Comparison of ENCODE assay signal across 22 mouse cellular contexts in the genomic region with DNA sequence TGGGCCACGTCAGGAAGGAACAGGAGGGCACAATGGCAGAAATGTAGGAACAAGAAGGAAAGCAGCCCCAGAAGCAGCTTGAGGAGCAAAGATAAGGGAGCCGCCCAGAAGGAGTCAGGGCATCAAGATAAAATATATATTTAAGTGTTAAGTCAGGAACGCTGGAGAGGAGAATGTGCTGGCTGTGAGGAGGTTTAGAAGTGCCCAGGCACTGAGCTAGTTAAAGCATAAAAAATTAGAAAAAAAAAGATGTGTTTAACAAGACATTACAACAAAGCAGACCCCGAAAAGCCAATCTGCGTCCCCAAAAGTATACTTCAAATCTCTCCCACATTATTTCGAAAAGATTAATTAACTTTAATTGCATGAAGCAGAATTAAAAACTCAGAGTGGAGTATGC.
A peak's percentile ranks its signal among the peaks of the same experiment; 100 is the strongest.
DNase-seq lines count a peak whose midpoint lies in the region; ATAC-seq lines count a peak whose summit lies in the region.
"Had no signal": no experiment of that assay in that cellular context is flagged by ENCODE, and none has a peak within 500 bp of the region (broad histone marks: within the 10 kb centered on the region; RNA-seq: fewer than 3 reads in every experiment).

No protein-coding gene starts in this region.

- H3K4me1 ChIP-seq in midbrain, embryonic 11.5 days (ENCODE audit: control insufficient read depth, insufficient read depth, low read length) = no peaks in the 10 kb centered on the region
- no peaks in the 10 kb centered on the region for H3K4me1 ChIP-seq in midbrain, embryonic 16.5 days (ENCODE audit: control insufficient read depth, insufficient read depth, low read length)
- H3K4me1 ChIP-seq in neural tube, embryonic 15.5 days = no peaks in the 10 kb centered on the region

- WGBS in midbrain, embryonic 11.5 days = 88% methylated on average over 6 of the region's 6 CpGs
- WGBS in midbrain, embryonic 16.5 days = 89% methylated on average over 6 of the region's 6 CpGs
- WGBS in neural tube, embryonic 15.5 days = 75% methylated on average over 6 of the region's 6 CpGs

- H3K36me3 ChIP-seq in midbrain, embryonic 11.5 days (ENCODE audit: control insufficient read depth, insufficient read depth, low read length) = peaks cover 3% of the 10 kb centered on the region; the same call in 1 of the 2 replicates
- H3K36me3 ChIP-seq in midbrain, embryonic 16.5 days (ENCODE audit: control insufficient read depth, insufficient read depth, low read length) = no peaks in the 10 kb centered on the region
- H3K36me3 ChIP-seq in neural tube, embryonic 15.5 days = no peaks in the 10 kb centered on the region
- H3K36me3 ChIP-seq: G1E had no signal

- no peak for ATAC-seq in midbrain, embryonic 11.5 days (ENCODE audit: low FRiP score)
- no peak for ATAC-seq in midbrain, embryonic 16.5 days
- ATAC-seq in neural tube, embryonic 15.5 days (ENCODE audit: low FRiP score) = peak; percentile 59; the same call in 1 of the 2 replicates
- ATAC-seq: activated CD4-positive, CD25-positive, alpha-beta regulatory T cell, adult 4 months; CD4-positive, CD25-positive, alpha-beta regulatory T cell, adult 4 months; Patski had no signal

- H3K9me3 ChIP-seq in midbrain, embryonic 11.5 days (ENCODE audit: control insufficient read depth, low read length) = no peaks in the 10 kb centered on the region
- no peaks in the 10 kb centered on the region for H3K9me3 ChIP-seq in midbrain, embryonic 16.5 days (replicated peaks; ENCODE audit: control insufficient read depth, low read length, poor library complexity, severe bottlenecking)
- no peaks in the 10 kb centered on the region; the same call in 1 of the 2 replicates for H3K9me3 ChIP-seq in neural tube, embryonic 15.5 days (replicated peaks)
- H3K9me3 ChIP-seq: G1E had no signal

- no peak overlapping the region for H3K27ac ChIP-seq in midbrain, embryonic 11.5 days (ENCODE audit: low read depth, low read length)
- H3K27ac ChIP-seq in midbrain, embryonic 16.5 days (ENCODE audit: low read length) = no peak overlapping the region
- H3K27ac ChIP-seq in neural tube, embryonic 15.5 days (replicated peaks) = no peak overlapping the region

- peak; percentile 54 for DNase-seq in midbrain, embryonic 11.5 days (ENCODE audit: low spot score, missing footprints)
- peak; percentile 2 for DNase-seq in neural tube, embryonic 10.5 days (ENCODE audit: extremely low spot score, low spot score)
- no peak for DNase-seq in yolk sac, embryonic 10.5 days (ENCODE audit: low spot score)
- no peak for DNase-seq in MN1 (ENCODE audit: low spot score)
- DNase-seq: adrenal gland, adult 2 months; adrenal gland, adult 8-10 months; adrenal gland, postnatal 10 days; adrenal gland, postnatal 14 days; adrenal gland, postnatal 25 days; adrenal gland, postnatal 36 days; B cell, adult 2 months; cerebellum, adult 11 months; cerebellum, adult 11-12 months; cerebellum, adult 18-20 months; cerebellum, adult 2 months had no signal

- no peak overlapping the region for H3K4me3 ChIP-seq in midbrain, embryonic 11.5 days (ENCODE audit: low read depth, low read length)
- H3K4me3 ChIP-seq in midbrain, embryonic 16.5 days (ENCODE audit: low read depth, low read length) = no peak overlapping the region
- no peak overlapping the region for H3K4me3 ChIP-seq in neural tube, embryonic 15.5 days (replicated peaks)

- no peaks in the 10 kb centered on the region for H3K27me3 ChIP-seq in midbrain, embryonic 11.5 days (ENCODE audit: control insufficient read depth, insufficient read depth, low read length)
- H3K27me3 ChIP-seq in midbrain, embryonic 16.5 days (ENCODE audit: control insufficient read depth, insufficient read depth, low read depth, low read length) = no peaks in the 10 kb centered on the region
- H3K27me3 ChIP-seq in neural tube, embryonic 15.5 days (replicated peaks) = no peaks in the 10 kb centered on the region
- H3K27me3 ChIP-seq: CH12.LX, Patski had no signal

- no peak overlapping the region for H3K4me2 ChIP-seq in midbrain, embryonic 11.5 days
- no peak overlapping the region for H3K4me2 ChIP-seq in midbrain, embryonic 16.5 days (ENCODE audit: low read length)
- H3K4me2 ChIP-seq in neural tube, embryonic 15.5 days = no peak overlapping the region

- H3K9ac ChIP-seq in midbrain, embryonic 11.5 days (ENCODE audit: low read length) = no peak overlapping the region
- no peak overlapping the region for H3K9ac ChIP-seq in midbrain, embryonic 16.5 days (ENCODE audit: low read depth, low read length)
- no peak overlapping the region for H3K9ac ChIP-seq in neural tube, embryonic 15.5 days (replicated peaks)

Comparison
In these comparisons a context has a peak if more than half of its experiments do, and no peak if none do; other contexts are left out.
1. DNase-seq: peak in midbrain, embryonic 11.5 days (single experiment) and neural tube, embryonic 10.5 days (single experiment); none in yolk sac, embryonic 10.5 days (single experiment) and MN1 (single experiment).